Mouse (Mus musculus): Measurements from ENCODE around the gene Serpinb6b. TPM values are rescaled to one million over a fixed set of nuclear protein-coding genes. Genes with fewer than 3 reads are reported as not detected.
"Not testable (repeated sequence)": the region's sequence is repeated elsewhere in the genome, so short reads cannot be mapped to it uniquely, and the experiment has no call there.

The Serpinb6b gene
- total and polyA plus RNA-seq, 3 experiments: 11.9 to 41.2 (median 38.9) TPM

- TF ChIP-seq GABPA (IDR thresholded peaks at IDR 0.05; ENCODE audit: insufficient replicate concordance, low read depth, low read length): no peak
- no peak for TF ChIP-seq CHD2 (IDR thresholded peaks at IDR 0.05; ENCODE audit: low read length)
- no peak for TF ChIP-seq POLR2A (IDR thresholded peaks at IDR 0.05; ENCODE audit: low read depth, low read length)
These were observed 7.1 kb upstream of the Serpinb6b start (continued) for GRCm38 (mm10) chr13:32957917-32958316.

- DNase-seq (ENCODE audit: extremely low read depth); H3K4me1 ChIP-seq (ENCODE audit: control insufficient read depth in 1 of 2, insufficient read depth in 2 of 2); in situ Hi-C loops (cut with MboI; ENCODE audit: low pct_ligation_motif_present, low pct_unique_long_range_greater_than_20kb, low sequenced_read_pairs); H3K9me3 ChIP-seq (replicated peaks; ENCODE audit: low read length); H3K4me3 ChIP-seq (replicated peaks in 1 of 3; ENCODE audit: low read depth in 2 of 3, low read length in 2 of 3, poor library complexity in 1 of 3); H3K27me3 ChIP-seq (replicated peaks); dilution Hi-C loops (cut with MboI; ENCODE audit: extremely low pct_ligation_motif_present, extremely low pct_unique_long_range_greater_than_20kb, low sequenced_read_pairs); H3K9ac ChIP-seq (ENCODE audit: insufficient read depth, low read depth); H3K36me3 ChIP-seq (replicated peaks in 1 of 2; ENCODE audit: control insufficient read depth in 1 of 2, insufficient read depth in 1 of 2, low read length in 1 of 2); H3K4me2 ChIP-seq (ENCODE audit: insufficient read depth, low read depth, poor library complexity, severe bottlenecking); H3K79me2 ChIP-seq (replicated peaks; ENCODE audit: control insufficient read depth, extremely low read depth, insufficient read depth, poor library complexity, severe bottlenecking); H3K27ac ChIP-seq (ENCODE audit: insufficient read depth, low read depth): not testable (repeated sequence)
These were observed 6.5 kb upstream of the Serpinb6b start for GRCm38 (mm10) chr13:32958521-32958920.

DNA sequence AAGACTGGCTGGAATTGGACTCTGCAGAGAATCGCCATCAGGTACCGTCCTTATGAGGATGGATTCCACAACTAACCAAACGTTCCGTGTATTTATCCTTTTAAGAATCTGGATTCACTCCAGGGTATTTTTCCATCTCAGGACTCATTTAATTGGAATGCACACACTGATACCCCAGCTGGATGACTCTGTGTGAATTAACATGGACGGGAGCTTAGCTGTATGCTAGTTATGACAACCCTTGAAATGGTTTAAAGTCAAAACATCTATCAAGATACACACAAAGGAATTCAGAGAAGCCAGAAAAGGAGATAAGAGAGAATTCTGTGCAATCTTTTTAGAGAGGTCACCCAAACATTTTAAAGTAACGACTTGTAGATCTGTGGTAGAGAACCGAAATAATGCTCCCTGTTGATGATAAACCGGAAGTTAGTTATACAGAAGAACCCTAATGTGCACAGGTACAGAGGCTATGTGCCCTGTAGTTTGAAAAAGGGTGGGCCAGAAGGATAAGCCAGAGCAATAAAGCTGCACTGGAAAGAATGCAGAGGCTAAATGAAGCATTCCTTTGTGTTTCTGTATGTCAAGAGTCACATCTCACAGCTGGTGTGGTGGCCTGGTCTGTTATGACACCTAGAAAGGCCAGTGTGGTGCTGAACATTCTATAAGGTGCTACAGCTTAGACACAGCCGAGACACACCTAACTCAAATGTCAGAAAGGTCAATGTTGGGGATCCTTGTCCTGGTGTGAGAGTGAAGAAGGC lies 837 bp upstream of the Serpinb6b start:
- H3K9me3 ChIP-seq (replicated peaks; ENCODE audit: low read length): no peaks in the 10 kb centered on the region
- in situ Hi-C loops (cut with MboI; ENCODE audit: low pct_ligation_motif_present, low pct_unique_long_range_greater_than_20kb, low sequenced_read_pairs) (no loop called here), dilution Hi-C loops (cut with MboI; ENCODE audit: extremely low pct_ligation_motif_present, extremely low pct_unique_long_range_greater_than_20kb, low sequenced_read_pairs) (no loop called here)
- no peak overlapping the region for H3K4me2 ChIP-seq (ENCODE audit: insufficient read depth, low read depth, poor library complexity, severe bottlenecking)
- no peak overlapping the region for H3K27ac ChIP-seq (ENCODE audit: insufficient read depth, low read depth)
- H3K36me3 ChIP-seq (replicated peaks in 1 of 2; ENCODE audit: control insufficient read depth in 1 of 2, insufficient read depth in 1 of 2, low read length in 1 of 2): peaks cover 0 to 11% of the 10 kb centered on the region in 2 experiments
- TF ChIP-seq GABPA (IDR thresholded peaks at IDR 0.05; ENCODE audit: insufficient replicate concordance, low read depth, low read length) (no peak), RCOR1 (conservative IDR thresholded peaks at IDR 0.05; ENCODE audit: low read depth, low read length) (no peak), ZC3H11A (IDR thresholded peaks at IDR 0.05; ENCODE audit: low read depth, low read length) (no peak), MEF2A (IDR thresholded peaks at IDR 0.05; ENCODE audit: borderline replicate concordance, low read depth, low read length) (no peak), NRF1 (IDR thresholded peaks at IDR 0.05; ENCODE audit: low read depth, low read length) (no peak), E2F4 (IDR thresholded peaks at IDR 0.05; ENCODE audit: insufficient replicate concordance, low read depth, low read length) (no peak), MAZ (IDR thresholded peaks at IDR 0.05; ENCODE audit: low read depth, low read length) (no peak), MYC (IDR thresholded peaks at IDR 0.05; ENCODE audit: low read depth, low read length) (no peak), CHD2 (IDR thresholded peaks at IDR 0.05; ENCODE audit: low read length) (no peak), NELFE (IDR thresholded peaks at IDR 0.05; ENCODE audit: low read depth, low read length) (no peak), CTCF (conservative IDR thresholded peaks at IDR 0.05 in 1 of 2, IDR thresholded peaks at IDR 0.05 in 1 of 2; ENCODE audit: low read depth in 2 of 2, low read length in 2 of 2) (no peak), JUN (IDR thresholded peaks at IDR 0.05; ENCODE audit: insufficient read depth, low read depth, low read length) (no peak), ZNF384 (IDR thresholded peaks at IDR 0.05; ENCODE audit: low read depth, low read length) (no peak), TCF12 (IDR thresholded peaks at IDR 0.05; ENCODE audit: low read depth, low read length) (no peak), KAT2A (IDR thresholded peaks at IDR 0.05; ENCODE audit: insufficient replicate concordance, low read length) (no peak), EP300 (IDR thresholded peaks at IDR 0.05; ENCODE audit: low read length) (no peak), BHLHE40 (IDR thresholded peaks at IDR 0.05; ENCODE audit: low read depth, low read length) (no peak)
- H3K27me3 ChIP-seq (replicated peaks): no peaks in the 10 kb centered on the region
- no peaks in the 10 kb centered on the region for H3K79me2 ChIP-seq (replicated peaks; ENCODE audit: control insufficient read depth, extremely low read depth, insufficient read depth, poor library complexity, severe bottlenecking)
- no peak overlapping the region for H3K9ac ChIP-seq (ENCODE audit: insufficient read depth, low read depth)
- no peak overlapping the region for H3K4me3 ChIP-seq (replicated peaks in 1 of 3; ENCODE audit: low read depth in 2 of 3, low read length in 2 of 3, poor library complexity in 1 of 3)
- no peak for DNase-seq (ENCODE audit: extremely low read depth)
- H3K4me1 ChIP-seq (ENCODE audit: control insufficient read depth in 1 of 2, insufficient read depth in 2 of 2): peaks cover 0 to 29% of the 10 kb centered on the region in 2 experiments; a peak in 2 of 4 replicates

Data from CH12.LX (cell line).